Mouse (Mus musculus): ENCODE results near the gene Eif2ak2. TPM values are rescaled to one million over a fixed set of nuclear protein-coding genes. Genes with fewer than 3 reads are reported as not detected.

The Eif2ak2 gene
- total RNA-seq (2023): 10 to 100 TPM; 31.2 to 35.0 TPM

DNA sequence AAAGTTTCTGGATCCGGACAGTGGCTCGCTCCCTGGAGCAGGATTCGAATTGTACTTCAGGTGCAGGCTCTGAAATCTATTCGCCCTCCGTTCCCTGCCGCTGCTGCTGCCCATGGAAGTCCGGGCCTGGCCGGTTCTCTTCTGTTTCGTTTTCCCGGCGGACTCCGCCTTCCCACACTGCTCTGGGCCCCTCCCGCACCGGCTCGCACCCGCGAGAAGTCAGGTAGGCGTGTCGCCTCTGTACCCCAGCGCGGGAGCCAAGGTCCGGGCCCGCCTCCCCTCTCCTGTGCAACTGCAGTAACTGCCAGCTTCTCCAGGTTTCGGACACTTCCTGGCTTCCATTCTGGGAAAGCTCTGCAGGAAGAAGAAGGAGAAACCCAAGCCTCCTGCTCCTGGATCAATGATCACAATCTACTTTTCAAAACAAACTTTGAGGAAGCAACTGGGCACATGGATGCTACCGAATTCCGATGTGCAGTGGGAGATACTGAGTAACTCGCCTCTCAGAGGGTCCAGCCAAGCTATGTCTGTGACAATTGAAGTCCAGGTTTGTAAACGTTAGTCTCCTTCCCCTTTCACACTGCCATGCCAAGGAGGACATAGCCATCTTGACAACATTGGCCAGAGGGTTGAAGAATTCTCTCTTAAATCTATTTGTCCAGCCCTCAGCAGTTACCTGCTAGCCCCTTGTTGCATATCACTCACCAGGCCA lies at the start of gene Eif2ak2:
Eif2ak2 (minus strand) TSS at position 173 of the 712 bp plus-strand sequence.

DNA sequence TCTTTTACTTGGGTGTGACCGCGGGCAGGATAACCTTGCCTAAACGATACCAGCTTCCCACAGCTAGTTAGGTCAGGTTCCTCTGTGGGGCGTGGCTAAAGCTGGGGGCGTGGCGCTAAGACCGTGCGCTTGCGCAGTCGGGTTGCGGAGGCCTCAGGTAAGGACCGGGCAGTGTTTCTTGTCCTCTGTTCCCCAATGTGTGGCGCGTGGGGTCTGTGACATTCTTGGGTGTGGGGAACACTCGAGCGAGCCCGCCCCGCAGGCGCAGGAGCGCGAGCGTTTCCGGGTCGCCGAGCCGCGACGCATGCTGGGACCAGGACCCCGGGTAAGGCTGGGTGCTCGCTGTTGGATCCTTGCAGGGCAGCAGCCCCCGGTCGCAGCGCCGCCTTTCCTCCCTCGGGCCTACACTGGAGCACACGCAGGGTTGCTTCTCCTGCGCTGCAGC lies 34.0 kb upstream of the Eif2ak2 start, which contains the start of gene Cebpzos:
Cebpzos (plus strand) TSS at position 132 of the 445 bp plus-strand sequence.

DNA sequence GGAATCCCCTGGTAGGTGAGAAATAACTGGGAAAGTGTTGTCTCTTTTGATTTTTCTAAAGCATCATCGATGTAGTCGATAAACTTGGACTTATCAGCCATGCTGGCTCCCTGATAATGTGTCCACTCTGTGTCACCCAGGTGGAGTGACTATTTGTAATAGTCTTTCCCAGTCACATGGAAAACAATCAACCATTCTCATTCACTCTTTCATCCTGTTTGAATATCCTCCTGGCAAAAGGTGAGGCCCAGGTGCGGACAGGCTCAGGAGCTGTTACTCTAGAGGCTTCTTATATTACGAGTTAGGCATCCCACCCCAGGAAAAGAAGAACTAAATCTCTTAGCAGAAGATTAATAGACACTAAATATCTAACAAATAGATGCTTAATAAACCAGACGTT lies 24.5 kb upstream of the Eif2ak2 start, which contains the start of gene Sult6b1:
Sult6b1 (minus strand) TSS at position 101 of the 400 bp plus-strand sequence.

DNA sequence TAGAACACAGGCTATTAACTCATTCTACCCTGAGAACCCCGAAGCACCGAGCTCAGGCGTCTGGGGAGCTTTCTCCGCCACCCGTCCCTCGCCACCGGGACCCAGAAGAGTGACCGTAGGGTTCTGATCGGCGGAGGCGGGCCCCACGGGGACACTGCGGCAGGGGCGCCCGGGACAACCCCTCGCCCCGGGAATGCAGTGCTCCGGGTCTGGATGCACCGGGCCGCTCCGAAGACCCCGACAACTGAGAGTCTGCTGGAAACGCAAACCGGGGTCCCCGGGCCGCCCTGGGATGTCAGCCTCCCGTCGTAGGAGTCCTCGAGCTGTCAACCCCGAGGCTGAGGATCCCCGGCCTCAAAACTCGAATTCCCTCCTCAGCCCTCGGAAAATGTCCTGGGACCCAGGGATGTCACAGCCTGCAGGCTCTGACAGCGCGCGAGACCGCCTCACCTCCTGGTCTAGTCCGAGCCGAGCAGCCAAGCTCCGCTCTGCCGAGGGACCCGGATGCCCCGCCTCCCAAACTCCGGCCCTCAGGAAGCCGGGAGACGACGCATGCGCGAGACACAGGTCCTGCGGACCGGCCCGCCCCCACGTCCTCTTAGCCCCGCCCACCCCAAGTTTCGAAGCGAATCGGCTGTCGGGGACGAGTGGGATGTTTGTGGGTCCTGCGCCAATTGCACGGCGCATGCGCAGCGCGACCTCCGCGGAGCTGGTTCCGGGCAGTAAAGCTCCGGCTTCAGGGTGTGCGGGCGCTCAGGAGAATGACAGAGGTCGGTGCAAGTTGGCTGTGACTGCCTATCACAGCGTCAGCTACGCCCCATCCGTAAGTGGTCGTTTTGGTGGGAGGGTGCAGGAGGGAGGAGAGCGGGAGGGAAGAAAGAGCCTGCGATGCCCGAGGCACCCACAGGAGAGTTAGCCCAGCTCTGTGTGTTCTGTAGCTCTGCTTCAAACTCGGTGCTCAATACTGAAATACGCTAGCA lies 47.2 kb downstream of the Eif2ak2 start, which contains the start of the genes Heatr5b and Gpatch11:
Heatr5b (minus strand) TSS at position 509 of the 980 bp plus-strand sequence.
Gpatch11 (plus strand) TSS at position 712 of the 980 bp plus-strand sequence.

Other genes starting within 250 kb of the Eif2ak2 start
- gene Strn, start 145.4 kb downstream of the Eif2ak2 start, total RNA-seq (2023): 10 to 100 TPM; 43.1 to 44.4 TPM
- 10 to 100 TPM; 20.8 to 22.6 TPM for gene Heatr5b, start 47.2 kb downstream of the Eif2ak2 start, total RNA-seq (2023)
- gene Gpatch11, start 47.0 kb downstream of the Eif2ak2 start, total RNA-seq (2023): 10 to 100 TPM; 19.1 to 24.5 TPM
- gene Sult6b1, start 24.4 kb upstream of the Eif2ak2 start, total RNA-seq (2023): not detected
- 10 to 100 TPM in 1 of 2 experiments, 1 to 10 TPM in 1; 5.7 to 11.4 TPM for gene Cebpzos, start 33.9 kb upstream of the Eif2ak2 start, total RNA-seq (2023)
- 10 to 100 TPM; 53.3 to 54.4 TPM for gene Cebpz, start 54.5 kb upstream of the Eif2ak2 start, total RNA-seq (2023)
- gene Ndufaf7, start 54.6 kb upstream of the Eif2ak2 start, total RNA-seq (2023): 10 to 100 TPM; 21.7 to 24.5 TPM
- gene Prkd3, start 138.2 kb upstream of the Eif2ak2 start, total RNA-seq (2023): 10 to 100 TPM; 44.8 to 52.3 TPM
- gene Qpct, start 169.3 kb upstream of the Eif2ak2 start, total RNA-seq (2023): 1 to 10 TPM; 6.7 to 8.3 TPM